Mouse (Mus musculus): ENCODE measurements at regions not wholly inside any gene's neighbourhood (a gene's known extent, or its start where the extent isn't known, plus 50 kb on each side); places are given as distances from the start of the nearest gene placed in this dataset.

DNA sequence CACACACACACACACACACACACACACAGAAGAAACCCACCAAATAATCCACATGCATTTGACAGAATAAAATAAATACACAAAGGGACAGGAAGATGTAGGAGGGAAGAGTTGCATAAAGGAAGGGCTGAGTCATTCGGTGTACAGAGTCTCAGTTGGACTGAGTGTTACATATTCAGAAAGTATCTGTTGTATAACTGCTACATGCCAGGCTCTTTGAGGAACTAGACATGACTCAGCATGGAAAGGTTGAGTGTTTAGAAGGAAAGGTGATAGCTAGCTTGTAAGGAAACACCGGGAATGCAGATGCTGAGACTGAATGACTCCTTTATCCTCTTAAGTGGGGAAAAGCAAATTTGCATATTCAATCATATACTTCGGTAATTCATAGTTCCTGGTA, 151.3 kb downstream of the Anxa1 start:
- no peaks in the 10 kb centered on the region for H3K4me1 ChIP-seq (ENCODE audit: control insufficient read depth, insufficient read depth, low read length)
- no peak for TF ChIP-seq CTCF (IDR thresholded peaks at IDR 0.05; ENCODE audit: extremely low read depth, insufficient read depth, low read length)
- TF ChIP-seq POLR2A (IDR thresholded peaks at IDR 0.05; ENCODE audit: extremely low read depth, insufficient read depth, low read length) = no peak
- H3K27ac ChIP-seq (ENCODE audit: insufficient read depth, low read length) = peak overlapping the region; percentile 28; the same call in 1 of the 2 replicates
- no peak overlapping the region for H3K4me3 ChIP-seq (ENCODE audit: insufficient read depth, low read length)

DNA sequence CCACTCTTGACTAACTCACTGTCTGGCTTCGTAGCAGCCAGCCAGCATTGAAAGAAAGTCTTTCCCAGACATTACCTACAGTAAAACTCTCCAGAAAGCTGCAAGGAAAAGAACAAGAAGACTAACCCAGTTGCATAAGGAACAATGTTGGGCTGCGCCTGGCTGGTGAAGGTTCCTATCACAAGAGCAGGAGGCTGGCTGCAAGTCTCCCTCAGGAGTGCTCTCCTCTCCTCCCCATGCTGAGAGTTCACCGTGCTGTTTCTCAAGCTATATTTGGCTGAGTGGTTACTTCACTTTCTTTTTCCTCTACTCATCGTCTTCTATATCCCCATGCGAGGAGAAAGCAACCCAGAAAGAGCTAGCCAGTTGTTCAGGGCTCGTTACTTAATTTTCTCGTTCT, 164.0 kb downstream of the Anxa1 start:
- Histone ChIP-seq H3K4me1 (ENCODE audit: control insufficient read depth, insufficient read depth, low read length) (no peaks in the 10 kb centered on the region), H3K27ac (ENCODE audit: insufficient read depth, low read length) (no peak overlapping the region), H3K4me3 (ENCODE audit: insufficient read depth, low read length) (no peak overlapping the region)
- TF ChIP-seq POLR2A (IDR thresholded peaks at IDR 0.05; ENCODE audit: extremely low read depth, insufficient read depth, low read length) (no peak), CTCF (IDR thresholded peaks at IDR 0.05; ENCODE audit: extremely low read depth, insufficient read depth, low read length) (no peak)

DNA sequence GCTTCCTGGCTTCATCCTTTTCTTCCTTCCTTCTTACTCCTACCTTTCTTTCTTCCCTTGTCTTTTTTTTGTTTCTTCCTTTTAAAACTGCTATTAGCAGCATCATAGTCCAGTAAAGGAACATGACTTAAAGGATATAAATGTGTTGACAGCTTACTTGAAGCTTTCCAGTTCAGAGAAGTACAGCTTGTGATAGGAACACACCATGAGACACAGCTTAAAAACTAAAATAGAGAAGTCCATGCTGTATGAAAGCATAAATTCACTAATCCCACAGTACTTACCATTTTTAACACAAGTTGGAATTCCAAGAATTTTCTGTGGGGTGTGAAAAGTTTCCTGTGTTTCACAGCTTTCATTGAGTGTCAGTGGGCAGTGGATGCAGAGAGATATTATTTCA, 173.4 kb downstream of the Anxa1 start:
- Histone ChIP-seq H3K27ac (ENCODE audit: insufficient read depth, low read length) (no peak overlapping the region), H3K4me1 (ENCODE audit: control insufficient read depth, insufficient read depth, low read length) (no peaks in the 10 kb centered on the region), H3K4me3 (ENCODE audit: insufficient read depth, low read length) (no peak overlapping the region)
- TF ChIP-seq CTCF (IDR thresholded peaks at IDR 0.05; ENCODE audit: extremely low read depth, insufficient read depth, low read length) (no peak), POLR2A (IDR thresholded peaks at IDR 0.05; ENCODE audit: extremely low read depth, insufficient read depth, low read length) (no peak)

DNA sequence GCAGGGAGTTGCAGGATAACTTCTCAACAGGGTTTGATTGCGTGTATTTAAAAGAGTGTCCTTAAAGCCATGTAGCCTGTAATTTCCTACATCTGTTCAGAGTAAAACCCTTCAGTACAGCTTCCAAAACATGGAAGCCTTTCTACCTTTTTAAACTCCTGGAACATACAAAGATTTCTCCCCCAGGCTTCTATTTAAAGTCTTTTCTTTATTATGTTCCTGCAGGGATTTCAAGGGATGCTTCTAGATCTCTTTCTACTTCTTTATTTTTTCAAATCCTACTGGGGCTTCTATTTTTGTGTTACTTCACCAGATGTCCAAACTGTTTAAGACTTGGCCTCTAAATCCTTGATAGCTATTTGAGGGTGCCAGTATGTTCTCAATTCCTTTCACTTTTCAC, 196.2 kb downstream of the Anxa1 start:
- Histone ChIP-seq H3K27ac (ENCODE audit: insufficient read depth, low read length) (no peak overlapping the region), H3K4me1 (ENCODE audit: control insufficient read depth, insufficient read depth, low read length) (no peaks in the 10 kb centered on the region), H3K4me3 (ENCODE audit: insufficient read depth, low read length) (no peak overlapping the region)
- TF ChIP-seq CTCF (IDR thresholded peaks at IDR 0.05; ENCODE audit: extremely low read depth, insufficient read depth, low read length) (no peak), POLR2A (IDR thresholded peaks at IDR 0.05; ENCODE audit: extremely low read depth, insufficient read depth, low read length) (no peak)

DNA sequence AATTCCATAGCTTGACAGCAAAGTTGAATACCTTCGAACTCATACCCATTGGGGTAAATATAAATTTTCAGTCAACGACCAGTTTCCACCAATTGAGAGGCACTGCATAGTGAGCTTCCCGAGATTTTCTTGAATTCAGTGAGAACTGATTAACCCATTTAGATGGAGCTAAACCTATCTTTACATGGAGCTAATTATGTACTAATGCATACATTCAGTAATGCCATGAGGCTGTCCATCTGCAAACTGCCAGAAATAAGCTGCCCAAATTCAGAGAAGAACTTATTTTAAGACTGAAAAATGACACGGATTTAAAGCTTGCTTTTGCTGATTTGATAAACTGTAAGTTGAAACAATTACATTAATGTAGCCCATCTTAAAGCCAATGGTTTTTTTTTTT, 208.9 kb downstream of the Anxa1 start:
- Histone ChIP-seq H3K4me1 (ENCODE audit: control insufficient read depth, insufficient read depth, low read length) (no peaks in the 10 kb centered on the region), H3K4me3 (ENCODE audit: insufficient read depth, low read length) (no peak overlapping the region), H3K27ac (ENCODE audit: insufficient read depth, low read length) (no peak overlapping the region; the same call in 1 of the 2 replicates)
- TF ChIP-seq POLR2A (IDR thresholded peaks at IDR 0.05; ENCODE audit: extremely low read depth, insufficient read depth, low read length) (no peak), CTCF (IDR thresholded peaks at IDR 0.05; ENCODE audit: extremely low read depth, insufficient read depth, low read length) (no peak)

DNA sequence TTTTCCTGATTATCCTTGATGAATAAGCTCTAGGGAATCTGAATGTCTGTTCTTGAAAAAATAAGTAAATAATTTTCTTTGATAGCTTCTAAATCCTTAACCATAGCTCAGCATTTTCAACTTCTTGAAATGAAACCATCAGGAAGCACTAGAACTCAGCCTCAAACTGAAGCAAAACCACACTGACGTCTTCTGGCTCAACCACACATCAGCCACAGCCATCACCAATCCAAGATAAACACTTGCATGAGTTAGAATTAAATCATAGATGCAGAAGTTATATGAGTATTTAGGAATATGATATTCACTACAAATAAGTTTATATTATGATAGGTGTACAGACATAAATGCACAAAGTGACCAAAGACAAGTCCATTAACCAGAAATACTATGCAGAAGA, 229.2 kb downstream of the Anxa1 start:
- Histone ChIP-seq H3K4me3 (ENCODE audit: insufficient read depth, low read length) (no peak overlapping the region), H3K4me1 (ENCODE audit: control insufficient read depth, insufficient read depth, low read length) (no peaks in the 10 kb centered on the region), H3K27ac (ENCODE audit: insufficient read depth, low read length) (no peak overlapping the region)
- no peak for TF ChIP-seq POLR2A (IDR thresholded peaks at IDR 0.05; ENCODE audit: extremely low read depth, insufficient read depth, low read length)
- no peak for TF ChIP-seq CTCF (IDR thresholded peaks at IDR 0.05; ENCODE audit: extremely low read depth, insufficient read depth, low read length)

DNA sequence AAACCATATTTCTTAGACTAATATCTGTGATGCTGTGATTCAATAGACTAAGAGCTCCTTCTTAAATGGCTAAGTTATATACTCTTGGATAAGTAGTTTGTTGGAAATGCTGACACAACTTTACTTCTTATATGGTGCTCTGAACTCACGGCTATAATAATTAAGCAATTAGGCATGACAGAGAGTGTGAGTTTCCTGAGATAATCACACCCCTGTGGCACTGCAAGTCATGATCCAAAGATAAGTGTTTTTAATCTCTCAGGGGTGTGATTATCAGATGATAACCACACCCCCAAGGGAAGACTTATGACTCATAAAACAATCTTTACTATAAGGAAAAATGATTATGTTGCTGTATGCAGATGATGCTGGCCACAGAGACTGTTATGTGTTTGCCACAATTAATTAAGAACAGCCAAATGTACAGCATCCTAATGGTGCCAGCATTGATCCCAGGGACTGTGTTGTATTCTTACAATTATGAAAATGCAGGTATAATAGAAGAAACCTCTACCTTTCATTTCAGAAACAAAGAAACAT, 234.3 kb downstream of the Anxa1 start:
- no peak overlapping the region for H3K27ac ChIP-seq (ENCODE audit: insufficient read depth, low read length)
- TF ChIP-seq POLR2A (IDR thresholded peaks at IDR 0.05; ENCODE audit: extremely low read depth, insufficient read depth, low read length) (no peak), CTCF (IDR thresholded peaks at IDR 0.05; ENCODE audit: extremely low read depth, insufficient read depth, low read length) (no peak)
- no peaks in the 10 kb centered on the region for H3K4me1 ChIP-seq (ENCODE audit: control insufficient read depth, insufficient read depth, low read length)
- H3K4me3 ChIP-seq (ENCODE audit: insufficient read depth, low read length) = no peak overlapping the region

DNA sequence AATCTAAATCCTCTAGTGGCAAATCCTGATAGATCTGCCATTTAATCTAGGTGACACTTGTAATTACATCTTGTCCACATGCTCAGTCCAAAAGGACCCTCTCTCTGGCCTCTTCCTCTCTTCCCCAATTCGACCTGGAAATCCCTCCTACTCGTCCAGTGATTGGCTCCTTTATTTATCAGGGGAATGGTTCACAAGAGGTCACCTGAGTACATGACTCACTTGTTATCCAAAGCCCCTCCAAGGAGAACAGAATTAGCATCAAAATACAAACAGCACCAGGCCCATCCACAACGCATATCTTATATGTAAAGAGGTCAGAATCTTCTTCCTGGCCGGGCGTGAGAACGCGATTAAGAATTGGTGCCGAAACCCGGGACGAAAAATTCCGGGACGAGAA, 251.2 kb downstream of the Anxa1 start:
- H3K4me3 ChIP-seq (ENCODE audit: insufficient read depth, low read length) = no peak overlapping the region
- TF ChIP-seq POLR2A (IDR thresholded peaks at IDR 0.05; ENCODE audit: extremely low read depth, insufficient read depth, low read length) = no peak
- no peak for TF ChIP-seq CTCF (IDR thresholded peaks at IDR 0.05; ENCODE audit: extremely low read depth, insufficient read depth, low read length)

DNA sequence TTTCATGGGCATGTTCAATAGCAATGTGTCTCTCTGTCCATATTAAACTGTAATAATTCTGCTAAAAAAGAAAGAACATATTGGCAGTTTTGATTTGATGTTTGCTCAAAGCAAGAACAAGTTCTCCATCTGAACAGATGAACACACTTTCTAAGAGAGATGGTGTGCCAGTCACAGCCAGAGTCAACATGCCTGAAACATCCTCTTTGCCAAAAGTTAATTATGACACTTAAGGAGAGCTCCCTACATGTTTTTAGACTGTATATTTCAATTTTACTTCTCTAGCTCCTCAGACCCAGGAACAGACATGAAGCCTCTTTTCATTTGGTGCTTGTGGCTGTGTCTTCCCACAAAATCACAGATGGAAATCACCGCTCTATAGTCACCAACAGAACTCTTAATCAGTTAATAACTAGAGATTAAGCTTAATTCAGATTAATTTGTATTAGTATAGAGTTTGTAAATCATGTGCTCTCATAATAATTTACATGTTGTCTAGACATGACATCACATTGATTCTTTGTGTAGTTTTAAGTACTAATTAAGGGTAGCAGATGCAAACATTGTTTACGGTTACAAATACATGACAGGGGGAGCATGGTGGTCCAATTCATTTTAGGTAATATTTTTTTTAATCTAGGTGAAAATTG, 267.1 kb downstream of the Anxa1 start:
- no peak overlapping the region for H3K27ac ChIP-seq (ENCODE audit: insufficient read depth, low read length)
- H3K4me3 ChIP-seq (ENCODE audit: insufficient read depth, low read length) = no peak overlapping the region
- TF ChIP-seq CTCF (IDR thresholded peaks at IDR 0.05; ENCODE audit: extremely low read depth, insufficient read depth, low read length) (no peak), POLR2A (IDR thresholded peaks at IDR 0.05; ENCODE audit: extremely low read depth, insufficient read depth, low read length) (no peak)
- H3K4me1 ChIP-seq (ENCODE audit: control insufficient read depth, insufficient read depth, low read length) = no peaks in the 10 kb centered on the region

More for the DNA sequence above, 251.2 kb downstream of the Anxa1 start:
- no peak overlapping the region for H3K27ac ChIP-seq (ENCODE audit: insufficient read depth, low read length)
- H3K4me1 ChIP-seq (ENCODE audit: control insufficient read depth, insufficient read depth, low read length) = no peaks in the 10 kb centered on the region

DNA sequence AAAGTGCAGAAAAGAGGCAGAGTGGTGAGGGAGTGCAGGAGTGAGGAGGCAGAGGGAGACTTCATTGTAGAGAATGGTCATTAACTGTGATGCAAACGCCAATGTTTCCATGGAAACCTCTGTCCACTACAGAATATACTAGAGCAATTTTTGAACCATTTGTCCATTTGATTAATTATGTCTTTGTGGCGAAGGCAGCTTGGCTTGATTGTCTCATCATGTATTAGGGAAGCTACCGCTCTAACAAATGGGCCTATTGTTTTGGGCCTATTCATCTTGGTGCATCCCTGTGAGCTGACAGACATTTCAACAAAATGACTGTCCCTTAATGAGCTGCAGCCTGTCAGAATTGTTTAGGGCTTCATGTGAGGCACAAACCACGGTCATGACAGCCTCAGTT, 268.3 kb downstream of the Anxa1 start:
- no peak overlapping the region for H3K27ac ChIP-seq (ENCODE audit: insufficient read depth, low read length)

More for the DNA sequence above, 268.3 kb downstream of the Anxa1 start:
- Histone ChIP-seq H3K4me1 (ENCODE audit: control insufficient read depth, insufficient read depth, low read length) (no peaks in the 10 kb centered on the region), H3K4me3 (ENCODE audit: insufficient read depth, low read length) (no peak overlapping the region)
- no peak for TF ChIP-seq CTCF (IDR thresholded peaks at IDR 0.05; ENCODE audit: extremely low read depth, insufficient read depth, low read length)
- TF ChIP-seq POLR2A (IDR thresholded peaks at IDR 0.05; ENCODE audit: extremely low read depth, insufficient read depth, low read length) = no peak

Measured in cortical plate, adult 2 months (tissue).